Mouse (Mus musculus) central nervous system, embryonic 14 days (tissue): ENCODE measurements around the gene Kcnj1. TPM values are rescaled to one million over a fixed set of nuclear protein-coding genes. Genes with fewer than 3 reads are reported as not detected.

Experiments
- polyA plus RNA-seq: library from polyadenylated mRNA; depleted of rRNA; stranded (reverse); fragments of >200 nt; gene quantifications from 2 replicates; pipeline ENCODE4 v1.2.3, GENCODE M21; 2012; rRNA removed

Gene Kcnj1
- polyA plus RNA-seq = 0.03 TPM in 1 of 2 replicates, not detected in the other

GRCm38 (mm10) chr9:32372202-32372601 is at the start of gene Kcnj1:
Gene Kcnj1, plus strand, starts transcription at chr9:32372493.

GRCm38 (mm10) chr9:32344051-32344450 is 28.2 kb upstream of the Kcnj1 start, which contains the start of gene Kcnj5:
Gene Kcnj5, minus strand, starts transcription at chr9:32344350.

Other genes starting within 250 kb of the Kcnj1 start
- 0.64 and 0.88 TPM in 2 replicates for gene Kcnj5, start 28.1 kb upstream of the Kcnj1 start, polyA plus RNA-seq
- 2.9 and 4.6 TPM in 2 replicates for gene Fli1, start 170.4 kb downstream of the Kcnj1 start, polyA plus RNA-seq